Mouse (Mus musculus) adrenal gland, adult (tissue): ENCODE data around the gene Erbb2.
A peak's percentile ranks its signal among the peaks of the same experiment; 100 is the strongest.

Experiments used
- DNase-seq, 2 experiments: peaks; one replicate each; pipeline ENCODE4 v3.0.0; 2022 to 2023; ENCODE audit warnings: low spot score in 1 of 2; ENCODE audit not compliant: inconsistent age in 2 of 2

The Erbb2 gene

DNA sequence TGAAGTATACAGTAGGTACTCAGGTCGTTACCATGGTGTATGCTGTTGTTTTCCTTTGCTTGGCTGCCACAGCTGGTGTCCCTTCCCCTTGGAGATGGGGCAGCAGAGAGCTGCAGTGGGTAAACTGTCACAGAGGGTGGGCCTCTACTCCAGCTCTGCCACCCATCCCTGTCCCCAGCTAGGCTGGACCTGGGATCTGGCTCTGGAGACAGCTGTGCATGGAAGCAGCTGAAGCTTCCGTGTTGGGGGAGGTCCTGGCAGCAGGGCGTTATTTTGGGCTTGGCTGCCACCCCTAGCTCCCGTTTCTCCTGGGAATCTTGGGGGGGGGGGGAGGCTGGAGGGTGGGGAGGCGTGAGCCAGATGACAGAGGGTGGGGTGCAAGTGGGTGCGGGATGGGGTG, 6.0 kb downstream of the Erbb2 start:
- DNase-seq, result no peak

DNA sequence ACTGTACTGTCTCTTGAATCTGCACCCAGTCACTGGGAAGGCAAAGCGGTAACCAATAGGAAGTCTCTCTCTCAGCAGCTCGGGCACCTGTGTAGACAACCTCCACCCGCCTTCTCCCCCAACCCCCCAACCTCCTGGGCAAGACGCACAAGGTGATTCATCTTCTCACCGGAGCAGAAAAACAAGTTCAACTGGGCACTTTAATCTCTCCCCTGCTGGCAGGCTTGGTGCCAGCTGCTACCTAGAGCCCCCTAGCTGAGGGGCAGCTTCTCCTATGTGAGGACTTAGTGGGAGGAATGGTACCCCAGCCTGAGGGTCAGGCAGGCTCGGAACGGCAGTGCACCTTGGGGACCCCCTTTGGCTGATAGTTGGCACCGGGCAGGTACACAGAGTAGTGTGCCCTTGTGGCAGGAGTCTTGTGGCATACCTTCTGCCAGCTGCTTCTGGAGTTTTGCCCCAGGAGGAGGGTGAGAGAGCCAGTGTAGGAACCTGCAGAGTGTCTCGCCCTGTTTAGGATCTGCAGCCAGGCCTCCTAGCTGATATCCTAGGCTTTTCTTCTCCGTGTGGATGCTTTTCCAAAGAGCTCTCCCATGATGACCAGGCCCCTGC, 6.8 kb downstream of the Erbb2 start:
- DNase-seq, result no peak

DNA sequence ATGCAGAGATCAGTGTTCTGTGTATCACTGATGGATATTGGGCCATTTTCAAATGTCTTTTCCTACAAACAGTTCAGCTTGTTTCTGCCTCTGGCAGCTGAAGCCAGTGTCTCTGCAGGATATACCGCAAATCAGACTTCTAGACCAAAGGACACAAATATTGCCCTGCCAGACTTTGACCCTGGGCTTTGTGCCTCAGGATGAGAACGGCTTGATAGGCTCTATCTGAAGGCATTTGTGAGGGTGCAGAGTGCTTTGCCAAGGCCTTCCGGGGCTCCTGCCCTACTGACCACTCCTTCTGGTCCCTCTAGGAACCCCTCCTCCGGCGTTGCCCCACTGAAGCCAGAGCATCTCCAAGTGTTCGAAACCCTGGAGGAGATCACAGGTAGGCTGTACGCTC, 14.3 kb downstream of the Erbb2 start:
- DNase-seq, result no peak

DNA sequence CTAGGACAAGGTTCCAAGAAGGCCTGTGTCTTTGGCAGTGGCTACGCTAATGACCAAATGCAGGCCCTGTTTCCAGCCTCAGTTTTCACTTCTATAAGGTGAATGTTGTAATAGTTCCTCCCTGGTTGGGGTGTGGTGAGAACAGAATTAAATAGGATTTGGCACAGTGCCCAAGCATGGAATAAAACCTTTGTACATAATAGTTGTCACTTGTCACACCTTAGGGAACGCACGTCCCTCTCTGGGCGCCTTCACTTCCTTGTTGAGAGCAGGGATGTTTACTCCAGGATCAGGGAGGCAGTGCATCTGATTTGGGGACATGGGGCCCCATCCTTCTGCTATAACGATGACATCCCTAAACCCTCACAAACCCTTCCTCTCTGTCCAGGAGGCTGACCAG, 16.2 kb downstream of the Erbb2 start:
- no peak for DNase-seq

DNA sequence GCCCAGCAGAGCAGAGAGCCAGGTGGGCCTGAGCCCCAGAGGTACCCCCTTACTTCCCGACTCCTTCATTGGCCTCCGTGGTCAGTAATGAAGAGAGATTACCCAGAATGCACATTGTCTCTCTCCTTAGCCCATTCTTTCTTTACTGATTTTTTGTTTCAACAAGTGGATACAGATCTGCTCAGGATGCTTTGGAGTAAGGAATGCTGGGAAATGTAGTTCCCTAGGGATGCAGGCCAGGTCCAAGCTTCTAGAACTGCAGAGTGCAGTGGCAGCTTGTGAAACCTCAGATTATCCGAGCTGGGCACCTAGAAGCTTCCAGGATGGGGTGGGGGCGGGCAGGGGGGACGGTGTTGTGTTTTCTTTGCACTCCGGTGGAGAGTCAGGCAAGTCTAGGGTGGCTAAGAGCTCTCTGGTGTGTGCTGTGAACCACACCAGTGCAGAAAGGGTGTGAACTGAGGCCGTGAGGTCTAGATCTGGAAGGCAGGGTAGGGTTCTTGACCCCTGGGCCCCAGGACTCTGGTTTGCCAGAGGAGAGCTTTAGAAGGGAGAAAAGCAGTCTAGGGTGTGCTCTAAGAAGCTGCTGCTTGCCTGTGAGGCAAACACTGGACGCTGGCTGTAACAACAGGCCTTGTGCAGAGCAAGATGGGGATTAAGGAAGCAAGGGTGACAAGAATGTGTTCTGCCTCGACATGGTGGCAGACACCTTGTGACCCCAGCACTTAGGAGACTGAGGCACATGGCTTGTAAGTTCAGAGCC, 19.7 kb downstream of the Erbb2 start:
- no peak for DNase-seq

DNA sequence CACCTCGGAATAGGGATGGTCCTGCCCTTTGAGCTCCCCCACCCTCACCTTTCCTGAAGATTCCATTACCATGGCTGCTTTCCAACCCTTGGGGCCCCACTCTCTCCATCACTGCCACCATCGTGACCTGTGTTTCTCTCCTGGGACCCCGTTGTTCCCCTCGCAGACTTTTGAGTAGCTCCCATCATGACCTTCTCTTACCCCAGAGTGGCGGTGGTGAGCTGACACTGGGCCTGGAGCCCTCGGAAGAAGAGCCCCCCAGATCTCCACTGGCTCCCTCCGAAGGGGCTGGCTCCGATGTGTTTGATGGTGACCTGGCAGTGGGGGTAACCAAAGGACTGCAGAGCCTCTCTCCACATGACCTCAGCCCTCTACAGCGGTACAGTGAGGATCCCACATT, 23.5 kb downstream of the Erbb2 start:
- DNase-seq, result no peak

DNA sequence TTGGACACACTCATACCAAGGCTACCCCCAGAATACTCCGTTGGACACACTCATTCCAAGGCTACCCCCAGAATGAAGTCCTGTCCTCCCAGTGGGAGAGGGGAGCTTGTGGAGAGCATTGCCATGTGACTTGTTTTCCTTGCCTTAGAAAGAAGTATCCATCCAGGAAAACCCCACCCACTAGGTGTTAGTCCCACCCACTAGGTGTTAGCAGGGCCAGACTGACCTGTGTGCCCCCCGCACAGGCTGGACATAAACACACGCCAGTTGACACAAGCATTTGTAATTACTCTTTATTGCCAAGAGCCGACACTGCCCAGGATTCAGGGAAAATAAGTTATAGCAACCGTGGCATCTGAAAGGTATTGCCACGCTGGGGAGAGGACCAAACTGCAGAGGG, 25.2 kb downstream of the Erbb2 start:
- DNase-seq, result no peak

DNA sequence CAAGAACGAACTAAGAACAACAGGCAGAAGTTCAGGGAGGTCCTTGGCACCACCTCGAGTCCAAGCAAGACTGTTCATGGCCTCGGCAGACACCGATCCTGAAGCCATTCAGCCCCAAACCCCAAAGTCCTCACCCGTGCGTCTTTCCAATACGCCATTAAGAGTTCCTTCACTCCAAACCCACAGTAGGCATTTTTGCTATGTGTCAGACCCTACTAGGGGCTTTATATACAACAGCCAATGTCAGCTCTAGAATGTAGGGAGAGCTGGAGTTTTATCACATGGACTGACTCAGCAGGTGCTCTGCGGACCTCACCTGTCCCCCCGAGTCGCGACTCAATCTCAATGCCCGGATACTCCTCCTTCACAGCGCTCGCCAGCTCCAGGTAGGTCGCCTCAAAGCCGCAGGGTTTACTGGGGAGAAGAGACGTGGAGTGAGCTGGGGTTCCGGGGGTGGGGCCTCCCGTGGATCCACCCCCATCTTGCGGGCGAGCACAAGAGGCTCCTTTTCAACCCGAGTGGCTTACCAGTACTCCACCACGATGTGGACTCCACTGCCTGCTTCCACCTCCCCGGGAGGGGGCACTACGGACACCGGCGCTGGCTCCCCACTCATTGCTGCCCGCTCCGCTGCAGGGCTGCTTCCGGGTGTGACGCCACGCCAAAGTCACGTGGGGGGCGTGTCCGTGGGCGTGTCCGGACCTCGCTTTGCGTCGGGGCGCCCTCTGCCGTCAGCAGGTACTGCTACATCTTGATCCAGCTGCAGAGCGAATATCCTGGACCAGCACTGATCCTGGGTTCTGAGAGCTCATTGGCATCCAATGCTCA, 26.3 kb downstream of the Erbb2 start, which contains the start of gene Mien1:
Gene Mien1, minus strand, starts transcription at position 661 of the 828 bp plus-strand sequence.
- DNase-seq, result peak; percentile 96 to 99

DNA sequence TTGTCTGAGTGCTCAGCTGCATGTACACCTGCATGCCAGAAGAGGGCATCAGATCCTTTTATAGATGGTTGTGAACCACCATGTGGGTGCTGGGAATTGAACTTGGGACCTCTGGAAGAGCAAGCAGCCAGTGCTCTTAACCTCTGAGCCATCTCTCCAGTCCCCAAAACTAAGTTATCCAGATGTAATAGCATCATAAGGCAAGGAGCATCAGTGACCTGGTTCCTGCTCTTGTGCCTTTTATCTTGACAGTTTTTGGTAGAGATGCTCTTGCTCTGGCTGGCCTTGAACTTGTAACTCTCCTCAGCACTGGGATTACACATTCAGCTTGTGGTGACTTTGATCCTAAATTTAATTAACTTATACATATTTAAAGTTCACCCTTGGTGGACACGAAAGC, 31.4 kb downstream of the Erbb2 start:
- DNase-seq, result no peak

DNA sequence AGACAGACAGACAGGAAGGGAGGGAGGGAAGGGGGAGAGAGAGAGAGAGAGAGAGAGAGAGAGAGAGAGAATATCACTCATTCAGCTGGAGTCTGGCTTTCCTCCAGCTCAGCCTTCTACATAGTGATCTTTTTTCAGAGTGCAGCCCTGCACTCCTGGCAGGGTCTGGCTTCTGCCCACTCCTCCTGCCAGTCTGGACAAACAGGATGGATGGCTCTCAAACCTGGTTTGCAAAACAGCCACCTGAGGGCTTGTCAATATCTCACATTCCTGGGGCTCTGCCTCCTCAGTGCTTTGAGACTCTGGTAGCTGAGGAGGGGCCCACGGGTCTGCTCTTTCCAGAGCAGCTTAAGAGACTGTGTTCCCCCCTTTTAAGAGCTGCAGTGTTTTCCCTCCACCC, 33.0 kb downstream of the Erbb2 start:
- DNase-seq, result no peak

DNA sequence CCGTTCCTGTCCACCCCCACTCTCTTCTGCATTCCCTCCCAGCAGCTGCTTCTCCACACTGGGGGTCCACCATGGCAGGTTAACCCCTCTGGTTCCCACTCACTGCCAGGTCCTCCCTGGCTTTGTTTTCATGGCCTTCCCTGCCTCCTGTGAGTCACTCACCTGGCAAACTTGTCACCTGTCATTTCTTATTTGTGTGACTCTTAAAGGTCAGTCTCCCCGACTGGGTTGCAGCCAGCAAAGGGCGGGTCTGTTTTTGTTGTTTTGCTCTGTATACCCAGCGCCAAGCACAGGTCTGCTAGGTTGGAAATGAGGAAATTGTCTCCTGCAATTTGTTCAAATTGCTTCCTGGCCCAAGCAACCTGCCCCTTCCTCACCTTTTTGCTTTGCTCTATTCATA, 33.4 kb downstream of the Erbb2 start:
- DNase-seq, result no peak

DNA sequence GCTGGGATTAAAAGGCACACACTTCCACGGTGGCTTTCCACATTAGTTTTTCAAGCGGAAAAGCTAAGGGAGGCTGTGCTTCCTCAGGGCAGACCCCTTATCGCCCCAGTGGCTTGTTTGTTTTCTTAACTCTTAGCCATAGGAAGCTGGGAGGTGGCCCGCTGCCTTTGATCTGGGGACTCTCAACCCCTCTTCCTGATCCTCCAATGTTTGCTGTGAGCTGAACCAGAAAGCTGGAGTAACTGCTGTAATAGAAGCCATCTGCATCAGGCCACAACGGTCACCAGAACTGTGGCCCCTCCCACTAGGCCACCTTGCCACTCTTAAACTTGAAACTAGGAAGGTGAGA, 33.9 kb downstream of the Erbb2 start, which contains the start of gene Grb7:
Gene Grb7, plus strand, starts transcription at position 182 of the 349 bp plus-strand sequence.
- DNase-seq, result no peak

DNA sequence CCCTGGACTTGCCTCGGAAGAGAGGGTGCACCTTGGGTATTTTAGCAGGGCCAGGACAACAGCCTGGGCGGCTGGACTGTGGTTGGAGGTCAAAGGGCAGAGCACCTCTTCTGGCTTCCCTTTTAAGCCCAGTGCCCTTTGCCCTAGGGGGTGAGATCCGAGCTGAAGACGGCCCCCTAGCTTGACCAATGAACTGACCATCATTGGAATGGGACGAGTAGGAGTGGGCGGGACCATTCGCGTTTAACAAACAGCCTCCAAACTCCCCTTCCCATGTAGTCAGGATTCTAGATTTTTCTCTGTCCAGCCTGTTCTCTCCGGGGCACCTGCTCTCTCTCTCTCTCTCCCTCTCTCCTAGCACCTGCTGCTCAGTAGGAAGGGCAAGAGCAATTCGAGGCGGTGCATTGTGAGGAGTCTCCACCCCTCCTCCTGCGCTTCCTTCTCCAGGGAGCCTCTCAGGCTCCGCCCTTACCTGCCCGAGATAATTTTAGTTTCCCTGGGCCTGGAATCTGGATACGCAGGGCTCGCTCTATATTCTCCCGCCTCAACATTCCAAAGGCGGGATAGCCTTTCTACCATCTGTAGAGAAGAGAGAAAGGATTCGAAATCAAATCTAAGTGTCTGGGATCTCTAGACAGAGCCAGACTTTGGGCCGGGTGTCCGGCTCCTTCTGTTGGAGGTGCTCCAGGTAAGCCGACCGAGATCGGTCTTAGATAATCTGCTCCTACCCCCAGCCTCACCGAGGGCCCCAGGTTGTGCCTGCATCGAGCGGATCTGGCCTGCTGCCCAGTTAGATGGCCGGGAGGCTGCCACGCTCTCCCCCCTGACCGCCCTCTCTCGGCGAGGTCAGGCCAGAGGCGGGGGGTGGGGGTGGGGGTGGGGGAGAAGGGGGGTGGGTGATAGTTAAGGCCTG, 34.5 kb downstream of the Erbb2 start:
- no peak for DNase-seq

DNA sequence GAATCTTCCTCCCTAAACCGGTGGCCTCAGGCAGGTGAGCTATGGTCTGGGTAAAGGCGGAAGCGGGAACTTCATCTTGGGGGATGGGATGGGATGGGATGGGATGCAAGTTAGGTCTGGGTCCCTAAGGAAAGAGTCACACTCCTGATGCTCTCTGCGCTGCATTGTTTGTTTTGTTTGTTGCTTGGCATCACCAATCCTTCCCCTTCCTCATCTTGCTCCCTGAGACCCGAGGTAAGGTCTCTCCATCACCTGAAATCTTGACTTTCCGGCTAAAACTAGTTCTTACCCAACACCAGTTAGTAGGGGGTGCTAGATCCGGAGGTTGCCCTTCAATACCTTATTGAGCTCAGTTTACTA, 35.2 kb downstream of the Erbb2 start:
- DNase-seq, result no peak

DNA sequence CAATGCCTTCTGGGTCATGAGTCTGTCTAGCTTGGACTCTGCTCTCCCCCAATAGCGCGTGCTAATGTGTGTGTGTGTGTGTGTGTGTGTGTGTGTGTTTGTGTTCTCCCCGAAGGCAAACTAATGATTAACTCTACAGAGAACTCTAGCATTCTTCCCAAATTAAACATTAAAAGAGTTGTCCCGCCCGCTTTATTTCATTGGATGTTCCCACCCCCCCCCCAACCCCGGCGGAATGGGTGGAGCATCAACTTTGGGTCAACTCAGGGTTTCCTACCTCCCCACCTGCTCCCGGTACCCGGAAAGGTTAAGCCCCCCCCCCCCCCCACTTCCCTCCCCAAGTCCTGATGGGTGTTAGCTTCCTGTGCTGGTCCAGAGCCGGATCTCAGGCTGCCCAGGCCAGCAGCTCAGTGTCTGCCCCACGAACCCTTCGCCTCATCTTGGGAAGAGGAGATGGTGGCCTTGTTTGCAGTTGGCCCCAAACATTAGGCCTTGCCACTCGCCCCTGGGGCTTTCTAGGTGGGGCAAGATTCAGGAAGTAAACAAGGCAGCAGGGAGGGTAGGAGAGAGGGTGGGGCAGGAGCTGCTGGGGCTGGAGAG, 36.0 kb downstream of the Erbb2 start:
- DNase-seq, result no peak

DNA sequence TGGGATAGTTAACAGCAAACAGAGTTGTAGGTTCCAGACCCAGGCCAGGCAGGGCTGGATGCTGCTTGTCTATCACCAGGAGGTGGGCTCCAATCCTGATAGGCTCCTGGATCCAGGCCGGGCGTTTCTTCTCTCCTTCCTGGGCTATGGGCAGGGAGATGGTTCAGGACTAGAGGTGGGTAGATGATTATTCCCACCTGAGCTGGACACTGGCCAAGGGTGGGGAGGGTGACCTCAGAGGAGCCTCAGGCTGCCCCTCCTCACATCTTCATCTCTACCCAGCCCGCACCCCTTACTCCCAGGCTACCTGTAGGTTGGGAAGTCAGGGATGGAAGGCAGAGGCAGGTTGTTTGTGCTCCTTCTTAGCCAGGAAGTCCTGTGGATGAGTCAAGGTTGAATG, 37.1 kb downstream of the Erbb2 start:
- no peak for DNase-seq

DNA sequence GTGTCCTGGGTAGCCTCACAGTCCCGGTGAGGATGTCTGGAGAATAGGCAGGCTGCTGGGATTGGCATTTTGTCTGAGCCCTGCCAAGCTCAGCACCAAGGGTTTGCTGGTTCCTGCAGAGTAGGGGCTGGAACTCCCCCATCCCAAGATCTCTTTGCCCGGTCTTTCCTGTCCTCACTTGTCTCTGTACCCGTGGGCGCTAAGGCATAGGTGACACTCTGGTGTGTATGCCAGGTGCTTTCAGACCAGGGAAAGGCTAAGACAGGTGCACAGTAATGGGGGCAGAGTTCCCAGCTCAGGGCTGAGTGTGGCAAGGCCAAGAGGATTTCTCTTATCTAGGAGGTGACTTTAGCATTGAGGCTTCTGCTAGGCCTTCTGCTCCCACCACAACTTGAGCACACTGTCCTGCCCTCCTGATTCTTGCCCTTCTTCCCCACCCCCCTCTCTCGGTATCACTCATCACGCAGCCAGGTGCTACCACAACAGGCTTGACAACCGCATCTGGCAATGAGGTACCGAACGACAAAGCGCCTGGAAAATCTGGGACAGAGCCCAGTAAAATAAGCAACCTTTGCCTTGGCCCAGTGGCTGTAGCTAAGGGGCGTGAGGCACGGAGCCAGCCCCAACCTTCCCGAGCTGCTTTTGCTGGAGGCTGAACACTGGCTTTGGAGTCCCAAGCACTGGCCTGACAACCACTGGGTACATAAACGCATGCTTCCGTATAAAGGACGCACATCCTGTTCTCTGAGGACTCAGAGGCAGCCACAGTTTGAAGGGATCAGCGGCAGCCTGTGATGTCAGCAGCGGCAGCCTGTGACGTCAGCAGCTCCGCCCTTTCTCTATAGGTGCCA, 37.9 kb downstream of the Erbb2 start:
- no peak for DNase-seq

DNA sequence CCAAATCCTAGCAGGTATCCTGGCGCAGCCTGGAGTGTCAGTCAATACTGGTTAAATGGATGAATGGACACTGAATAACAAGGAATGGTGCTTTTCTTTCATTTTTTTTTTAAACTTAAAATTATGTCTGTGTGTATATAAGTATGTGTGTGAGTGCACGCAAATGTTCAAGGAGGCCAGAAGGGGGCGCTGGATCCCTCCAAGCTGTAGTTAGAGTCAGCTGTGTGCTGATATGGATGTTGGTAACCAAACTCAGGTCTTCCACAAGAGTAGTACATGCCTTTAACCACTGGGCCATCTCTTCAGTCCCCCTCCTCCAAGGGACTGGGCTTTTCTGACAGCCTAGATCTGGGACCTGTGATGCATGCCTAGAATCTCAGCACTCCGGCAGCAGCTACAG, 43.2 kb downstream of the Erbb2 start:
- DNase-seq, result no peak

DNA sequence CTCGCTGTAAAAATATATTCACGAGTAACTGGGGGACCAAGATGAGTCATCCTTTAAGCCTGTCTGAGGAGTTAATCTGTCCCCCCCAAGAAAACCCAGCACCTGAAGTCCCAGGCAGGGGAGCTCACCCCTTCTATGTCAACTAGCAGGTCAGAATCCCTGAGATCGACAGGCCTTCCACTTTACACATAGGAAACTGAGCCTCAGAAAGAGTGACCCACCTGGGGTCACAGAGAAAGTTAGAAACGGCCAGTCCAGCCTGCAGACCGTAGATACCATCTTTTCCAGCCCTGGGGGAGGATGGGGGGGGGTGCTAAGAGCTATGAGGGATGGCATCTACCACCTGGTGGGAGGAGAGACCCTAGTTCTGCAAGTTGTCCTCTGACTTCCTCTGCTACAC, 44.3 kb downstream of the Erbb2 start:
- no peak for DNase-seq

DNA sequence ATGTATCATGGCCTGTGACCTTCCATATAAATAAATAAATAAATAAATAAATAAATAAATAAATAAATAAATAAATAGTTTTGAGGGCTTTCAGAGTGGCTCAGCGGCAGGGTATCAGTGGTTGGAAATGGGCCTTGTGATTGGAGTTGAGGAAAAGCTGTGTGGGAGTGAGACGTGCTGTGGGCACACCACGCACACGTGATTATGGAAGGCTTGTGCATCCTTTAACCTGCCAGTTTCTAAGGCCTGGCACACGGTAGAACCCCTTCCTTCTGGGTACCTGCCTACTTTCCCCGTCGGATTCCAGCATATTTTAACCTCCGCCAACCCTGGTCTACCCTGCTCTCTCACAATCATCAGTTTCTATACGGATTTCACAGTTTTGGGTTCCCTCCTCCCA, 44.7 kb downstream of the Erbb2 start:
- DNase-seq, result no peak
